Mouse (Mus musculus): ENCODE data around the gene Lhx5. TPM values are rescaled to one million over a fixed set of nuclear protein-coding genes. Genes with fewer than 3 reads are reported as not detected.

Lhx5 gene
- total and polyA plus RNA-seq, 3 experiments = 0.05 TPM; not detected in 2

GRCm38 (mm10) chr5:120467026-120467425, 35.5 kb downstream of the Lhx5 start:
- ATAC-seq (ENCODE audit: extremely low read depth, insufficient number of reproducible peaks, low FRiP score, poor library complexity, severe bottlenecking) (no peak), DNase-seq (ENCODE audit: low spot score) (no peak)
- no peaks in the 10 kb centered on the region for H3K36me3 ChIP-seq (replicated peaks)
- H3K9me3 ChIP-seq (replicated peaks) = peaks cover 3% of the 10 kb centered on the region; the same call in 1 of the 2 replicates
- no peak overlapping the region; the same call in 1 of the 2 replicates for H3K4me3 ChIP-seq (ENCODE audit: low read depth, low read length)
- H3K27me3 ChIP-seq (ENCODE audit: insufficient read depth, low read length) = peaks cover 7% of the 10 kb centered on the region
- no peak for TF ChIP-seq POLR2AphosphoS5 (IDR thresholded peaks at IDR 0.05; ENCODE audit: insufficient replicate concordance, low read depth, low read length)
- TF ChIP-seq TAL1 (conservative IDR thresholded peaks at IDR 0.05; ENCODE audit: low read depth, low read length) = no peak
- no peak for TF ChIP-seq GATA1 (IDR thresholded peaks at IDR 0.05; ENCODE audit: borderline replicate concordance, low read length)
- no peak for TF ChIP-seq GATA2 (IDR thresholded peaks at IDR 0.05; ENCODE audit: borderline replicate concordance, low read depth, low read length)
- TF ChIP-seq CTCF (IDR thresholded peaks at IDR 0.05; ENCODE audit: low read depth, low read length) = no peak
- 0 out of 2 replicates have a peak, but pooled peaks cover 2% of the 10 kb centered on the region for H3K4me1 ChIP-seq (ENCODE audit: insufficient read depth, low read depth, low read length)

GRCm38 (mm10) chr5:120468336-120468735, 36.8 kb downstream of the Lhx5 start:
- Histone ChIP-seq H3K27me3 (ENCODE audit: insufficient read depth, low read length) (peaks cover 12% of the 10 kb centered on the region), H3K9me3 (replicated peaks) (peaks cover 3% of the 10 kb centered on the region; the same call in 1 of the 2 replicates), H3K4me1 (ENCODE audit: insufficient read depth, low read depth, low read length) (0 out of 2 replicates have a peak, but pooled peaks cover 2% of the 10 kb centered on the region), H3K4me3 (ENCODE audit: low read depth, low read length) (no peak overlapping the region), H3K36me3 (replicated peaks) (no peaks in the 10 kb centered on the region)
- no peak for ATAC-seq (ENCODE audit: extremely low read depth, insufficient number of reproducible peaks, low FRiP score, poor library complexity, severe bottlenecking)
- no peak for DNase-seq (ENCODE audit: low spot score)
- TF ChIP-seq POLR2AphosphoS5 (IDR thresholded peaks at IDR 0.05; ENCODE audit: insufficient replicate concordance, low read depth, low read length) (no peak), GATA1 (IDR thresholded peaks at IDR 0.05; ENCODE audit: borderline replicate concordance, low read length) (no peak), CTCF (IDR thresholded peaks at IDR 0.05; ENCODE audit: low read depth, low read length) (no peak), GATA2 (IDR thresholded peaks at IDR 0.05; ENCODE audit: borderline replicate concordance, low read depth, low read length) (no peak), TAL1 (conservative IDR thresholded peaks at IDR 0.05; ENCODE audit: low read depth, low read length) (no peak)

GRCm38 (mm10) chr5:120468830-120469229, 37.3 kb downstream of the Lhx5 start:
- no peak for TF ChIP-seq GATA1 (IDR thresholded peaks at IDR 0.05; ENCODE audit: borderline replicate concordance, low read length)
- TF ChIP-seq GATA2 (IDR thresholded peaks at IDR 0.05; ENCODE audit: borderline replicate concordance, low read depth, low read length) = no peak
- no peak for TF ChIP-seq POLR2AphosphoS5 (IDR thresholded peaks at IDR 0.05; ENCODE audit: insufficient replicate concordance, low read depth, low read length)
- no peak for TF ChIP-seq CTCF (IDR thresholded peaks at IDR 0.05; ENCODE audit: low read depth, low read length)
- no peak for TF ChIP-seq TAL1 (conservative IDR thresholded peaks at IDR 0.05; ENCODE audit: low read depth, low read length)
- peaks cover 16% of the 10 kb centered on the region for H3K27me3 ChIP-seq (ENCODE audit: insufficient read depth, low read length)
- ATAC-seq (ENCODE audit: extremely low read depth, insufficient number of reproducible peaks, low FRiP score, poor library complexity, severe bottlenecking) (no peak), DNase-seq (ENCODE audit: low spot score) (no peak)
- peaks cover 3% of the 10 kb centered on the region; the same call in 1 of the 2 replicates for H3K9me3 ChIP-seq (replicated peaks)
- no peaks in the 10 kb centered on the region for H3K36me3 ChIP-seq (replicated peaks)
- H3K4me1 ChIP-seq (ENCODE audit: insufficient read depth, low read depth, low read length) = 0 out of 2 replicates have a peak, but pooled peaks cover 2% of the 10 kb centered on the region
- no peak overlapping the region for H3K4me3 ChIP-seq (ENCODE audit: low read depth, low read length)

GRCm38 (mm10) chr5:120471538-120471937, 40.0 kb downstream of the Lhx5 start:
- Histone ChIP-seq H3K9me3 (replicated peaks) (no peaks in the 10 kb centered on the region), H3K4me1 (ENCODE audit: insufficient read depth, low read depth, low read length) (0 out of 2 replicates have a peak, but pooled peaks cover 2% of the 10 kb centered on the region), H3K4me3 (ENCODE audit: low read depth, low read length) (no peak overlapping the region), H3K36me3 (replicated peaks) (no peaks in the 10 kb centered on the region), H3K27me3 (ENCODE audit: insufficient read depth, low read length) (peaks cover 28% of the 10 kb centered on the region)
- TF ChIP-seq POLR2AphosphoS5 (IDR thresholded peaks at IDR 0.05; ENCODE audit: insufficient replicate concordance, low read depth, low read length) (no peak), TAL1 (conservative IDR thresholded peaks at IDR 0.05; ENCODE audit: low read depth, low read length) (no peak), GATA2 (IDR thresholded peaks at IDR 0.05; ENCODE audit: borderline replicate concordance, low read depth, low read length) (no peak), CTCF (IDR thresholded peaks at IDR 0.05; ENCODE audit: low read depth, low read length) (no peak), GATA1 (IDR thresholded peaks at IDR 0.05; ENCODE audit: borderline replicate concordance, low read length) (no peak)
- ATAC-seq (ENCODE audit: extremely low read depth, insufficient number of reproducible peaks, low FRiP score, poor library complexity, severe bottlenecking) (no peak), DNase-seq (ENCODE audit: low spot score) (no peak)

- DNase-seq (ENCODE audit: low spot score) (no peak), ATAC-seq (ENCODE audit: extremely low read depth, insufficient number of reproducible peaks, low FRiP score, poor library complexity, severe bottlenecking) (no peak)
- Histone ChIP-seq H3K4me1 (ENCODE audit: insufficient read depth, low read depth, low read length) (no peaks in the 10 kb centered on the region), H3K9me3 (replicated peaks) (no peaks in the 10 kb centered on the region), H3K36me3 (replicated peaks) (no peaks in the 10 kb centered on the region), H3K4me3 (ENCODE audit: low read depth, low read length) (no peak within 1 kb of the TSS), H3K27me3 (ENCODE audit: insufficient read depth, low read length) (peaks cover 31% of the 10 kb centered on the region)
- TF ChIP-seq POLR2AphosphoS5 (IDR thresholded peaks at IDR 0.05; ENCODE audit: insufficient replicate concordance, low read depth, low read length) (no peak), GATA2 (IDR thresholded peaks at IDR 0.05; ENCODE audit: borderline replicate concordance, low read depth, low read length) (no peak), TAL1 (conservative IDR thresholded peaks at IDR 0.05; ENCODE audit: low read depth, low read length) (no peak), GATA1 (IDR thresholded peaks at IDR 0.05; ENCODE audit: borderline replicate concordance, low read length) (no peak), CTCF (IDR thresholded peaks at IDR 0.05; ENCODE audit: low read depth, low read length) (no peak)
These were observed 41.3 kb downstream of the Lhx5 start, which contains the start of gene Sdsl for GRCm38 (mm10) chr5:120472770-120473169. Gene Sdsl (minus strand): TSS chr5:120472810.

- H3K9me3 ChIP-seq (replicated peaks) = no peaks in the 10 kb centered on the region
- DNase-seq (ENCODE audit: low spot score) (no peak), ATAC-seq (ENCODE audit: extremely low read depth, insufficient number of reproducible peaks, low FRiP score, poor library complexity, severe bottlenecking) (no peak)
- TF ChIP-seq TAL1 (conservative IDR thresholded peaks at IDR 0.05; ENCODE audit: low read depth, low read length) (no peak), CTCF (IDR thresholded peaks at IDR 0.05; ENCODE audit: low read depth, low read length) (no peak), GATA1 (IDR thresholded peaks at IDR 0.05; ENCODE audit: borderline replicate concordance, low read length) (no peak), GATA2 (IDR thresholded peaks at IDR 0.05; ENCODE audit: borderline replicate concordance, low read depth, low read length) (no peak), POLR2AphosphoS5 (IDR thresholded peaks at IDR 0.05; ENCODE audit: insufficient replicate concordance, low read depth, low read length) (no peak)
- no peak overlapping the region for H3K4me3 ChIP-seq (ENCODE audit: low read depth, low read length)
- no peaks in the 10 kb centered on the region for H3K36me3 ChIP-seq (replicated peaks)
- no peaks in the 10 kb centered on the region for H3K4me1 ChIP-seq (ENCODE audit: insufficient read depth, low read depth, low read length)
- H3K27me3 ChIP-seq (ENCODE audit: insufficient read depth, low read length) = peaks cover 33% of the 10 kb centered on the region
These were observed 41.9 kb downstream of the Lhx5 start for GRCm38 (mm10) chr5:120473361-120473760.
